Mouse (Mus musculus): Measurements from ENCODE around the gene Ganab. TPM values are rescaled to one million over a fixed set of nuclear protein-coding genes. Genes with fewer than 3 reads are reported as not detected.

Gene Ganab
- 97.1 and 165 TPM in 2 replicates for polyA plus RNA-seq (2012; rRNA removed; ENCODE audit: low replicate concordance)

DNA sequence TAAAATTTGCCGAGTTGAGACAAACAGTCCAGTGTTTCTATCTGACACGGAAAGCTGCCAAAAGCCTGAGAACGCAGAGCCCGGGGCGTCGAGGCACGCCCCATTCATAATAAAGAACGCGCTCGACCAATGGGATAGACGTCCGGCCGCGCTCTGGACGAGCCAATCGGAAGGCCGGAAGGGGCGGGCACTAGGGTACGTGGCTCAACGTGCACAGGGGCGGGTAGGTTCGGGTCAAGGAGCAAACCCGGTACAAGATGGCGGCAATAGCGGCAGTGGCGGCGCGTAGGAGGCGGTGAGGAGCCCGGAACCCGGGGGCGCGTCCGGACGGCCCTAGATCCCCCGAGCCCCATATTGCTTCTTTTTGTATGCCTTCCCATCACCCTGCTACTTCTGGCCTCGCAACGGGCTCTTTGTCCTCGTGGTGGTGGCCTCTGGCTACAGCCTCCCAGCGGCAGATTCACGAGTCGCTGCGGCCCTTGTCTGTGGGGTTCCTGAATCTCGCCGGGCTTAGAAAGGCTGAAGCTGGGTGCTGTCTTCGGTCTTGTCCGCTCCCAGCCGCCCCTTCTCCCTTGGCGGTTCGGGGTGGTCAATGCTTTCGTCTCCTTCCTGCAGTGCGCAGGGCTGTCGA lies at the start of gene Ganab:
Gene Ganab (plus strand): TSS at position 207 of the 631 bp plus-strand sequence.

DNA sequence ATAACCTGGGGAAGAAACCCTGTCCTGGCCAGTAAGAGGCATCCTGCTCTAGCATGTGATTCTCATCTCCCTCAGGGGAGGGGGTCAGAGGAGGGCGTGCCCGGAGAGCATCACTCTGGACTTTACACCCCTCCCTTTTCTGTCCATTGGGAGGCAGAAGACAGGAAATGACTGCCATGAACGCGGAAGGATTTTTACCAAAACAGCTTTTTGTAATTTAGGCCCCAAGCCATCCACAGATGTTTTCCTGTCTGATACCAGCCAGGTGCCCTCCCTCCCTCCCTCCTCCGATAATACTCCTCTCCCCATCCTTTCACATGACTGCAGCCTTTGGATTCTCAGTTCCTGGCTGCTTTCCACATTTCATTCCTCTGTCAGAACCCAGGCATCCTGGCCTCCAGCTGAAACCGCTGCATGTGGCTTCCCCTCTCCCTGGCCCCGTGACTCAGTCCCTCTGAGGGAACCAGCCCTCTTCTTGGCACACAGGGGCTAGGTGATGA lies 47.4 kb upstream of the Ganab start, which contains the start of gene Lrrn4cl:
Gene Lrrn4cl (plus strand): TSS at position 367 of the 500 bp plus-strand sequence.

DNA sequence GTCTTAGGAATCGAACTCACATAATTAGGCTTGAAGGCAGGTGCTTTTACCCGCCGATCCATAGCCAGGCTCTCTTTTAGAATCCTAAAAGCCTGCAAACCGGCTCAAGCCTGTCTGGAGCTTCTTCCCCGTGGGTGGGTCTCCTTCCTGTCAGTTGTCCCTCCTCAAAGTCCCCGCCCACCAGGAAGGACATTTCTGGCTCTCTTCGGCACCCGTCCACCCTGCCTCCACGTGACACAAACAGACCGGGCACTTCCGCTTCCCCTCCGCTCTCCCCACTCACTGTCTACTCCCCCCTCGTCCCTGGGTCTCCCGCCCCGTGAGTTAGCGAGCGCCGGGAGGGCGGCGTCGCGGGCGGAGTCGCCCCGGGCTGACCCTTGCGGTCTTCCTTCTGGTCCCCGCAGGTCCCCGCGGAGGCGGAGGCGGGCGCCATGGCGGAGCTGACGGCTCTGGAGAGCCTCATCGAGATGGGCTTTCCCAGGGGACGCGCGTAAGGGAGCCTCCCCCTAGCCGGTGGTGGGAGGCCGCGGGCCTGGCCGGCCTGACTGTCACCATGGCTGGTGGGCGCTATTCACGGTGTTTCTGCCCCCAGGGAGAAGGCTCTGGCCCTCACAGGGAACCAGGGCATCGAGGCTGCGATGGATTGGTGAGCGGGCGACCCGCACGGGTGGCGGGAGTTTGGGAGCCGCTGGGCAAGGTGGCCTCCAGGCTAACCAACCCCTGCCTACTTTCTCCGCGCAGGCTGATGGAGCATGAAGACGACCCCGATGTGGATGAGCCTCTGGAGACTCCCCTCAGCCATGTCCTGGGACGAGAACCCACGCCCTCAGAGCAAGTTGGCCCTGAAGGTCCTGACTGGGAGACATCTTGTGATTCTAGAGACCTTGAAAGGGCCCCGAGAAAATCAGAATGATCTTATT lies 26.3 kb upstream of the Ganab start, which contains the start of gene Ubxn1:
Gene Ubxn1 (plus strand): TSS at position 230 of the 920 bp plus-strand sequence.

GRCm38 (mm10) chr19:8880311-8881033 lies 17.4 kb upstream of the Ganab start, which contains the start of gene Uqcc3:
Gene Uqcc3, minus strand, starts transcription at chr19:8880923.

DNA sequence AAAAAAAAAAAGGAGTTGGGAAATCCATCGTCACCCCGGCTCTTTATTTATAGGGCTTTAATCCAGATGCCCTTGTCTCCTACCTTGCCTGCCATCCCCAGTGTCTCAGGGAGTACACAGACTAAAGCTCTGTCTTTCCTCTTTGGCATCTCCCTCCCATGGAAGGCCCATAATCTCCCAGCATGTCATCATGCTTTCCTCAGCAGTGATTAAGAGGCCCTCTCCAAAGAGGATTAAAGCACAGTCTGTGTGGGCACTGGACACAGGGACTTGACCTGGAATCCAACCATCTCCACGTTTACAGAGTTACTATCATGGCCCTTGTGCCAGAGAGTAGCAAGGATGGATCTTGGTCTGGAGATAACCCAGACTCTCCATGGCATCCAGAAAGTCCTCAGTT lies 14.3 kb upstream of the Ganab start, which contains the start of the genes Lbhd1 and Gm49403:
Gene Lbhd1 (plus strand): TSS at position 117 of the 400 bp plus-strand sequence.
Gene Gm49403 (plus strand): TSS at position 315 of the 400 bp plus-strand sequence.

DNA sequence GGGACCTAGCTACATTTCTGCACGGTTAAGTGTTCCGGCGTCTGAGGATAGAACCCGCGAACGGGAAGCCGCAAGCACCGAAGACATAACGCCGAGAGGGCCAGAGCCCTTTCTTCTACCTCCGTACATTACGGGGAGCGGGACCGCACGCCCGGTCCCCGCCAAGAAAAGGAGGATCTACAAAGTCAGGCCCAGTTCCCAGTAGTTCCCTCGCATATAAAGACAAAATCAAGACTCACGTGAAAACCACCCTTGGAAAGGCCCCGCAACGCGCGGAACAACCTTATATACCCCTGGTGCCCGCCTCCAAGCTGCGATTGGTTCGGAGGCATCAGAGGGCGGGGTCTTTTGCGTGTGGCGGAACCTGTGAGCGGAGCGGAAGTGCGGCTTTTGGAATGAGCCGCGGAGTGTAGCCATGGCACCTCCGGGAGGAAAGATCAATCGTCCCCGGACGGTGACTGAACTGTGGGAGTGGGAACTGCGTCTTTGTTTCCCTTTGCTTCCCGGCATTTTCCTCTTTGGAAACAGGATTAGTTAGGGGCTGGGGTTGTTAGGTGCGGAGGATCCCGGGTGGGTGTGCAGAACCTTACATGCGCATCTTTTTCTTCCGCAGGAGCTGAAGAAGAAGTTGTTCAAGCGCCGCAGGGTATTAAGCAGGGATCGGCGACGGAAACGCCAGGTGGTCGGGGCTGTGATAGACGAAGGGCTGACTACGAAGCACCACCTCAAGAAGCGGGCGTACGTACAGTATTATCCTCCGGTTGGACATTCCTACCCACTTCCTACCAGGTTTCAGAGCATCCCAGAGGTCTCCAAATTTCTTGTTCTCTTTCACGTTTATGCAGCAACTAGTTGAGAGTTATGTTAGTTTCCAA lies 9.1 kb upstream of the Ganab start, which contains the start of the genes 1810009A15Rik and Gm49416:
Gene 1810009A15Rik (plus strand): TSS at position 343 of the 875 bp plus-strand sequence.
Gene Gm49416 (plus strand): TSS at position 416 of the 875 bp plus-strand sequence.

GRCm38 (mm10) chr19:8892829-8893766 lies 4.8 kb upstream of the Ganab start, which contains the start of gene Ints5:
Gene Ints5, plus strand, starts transcription at chr19:8893005.

DNA sequence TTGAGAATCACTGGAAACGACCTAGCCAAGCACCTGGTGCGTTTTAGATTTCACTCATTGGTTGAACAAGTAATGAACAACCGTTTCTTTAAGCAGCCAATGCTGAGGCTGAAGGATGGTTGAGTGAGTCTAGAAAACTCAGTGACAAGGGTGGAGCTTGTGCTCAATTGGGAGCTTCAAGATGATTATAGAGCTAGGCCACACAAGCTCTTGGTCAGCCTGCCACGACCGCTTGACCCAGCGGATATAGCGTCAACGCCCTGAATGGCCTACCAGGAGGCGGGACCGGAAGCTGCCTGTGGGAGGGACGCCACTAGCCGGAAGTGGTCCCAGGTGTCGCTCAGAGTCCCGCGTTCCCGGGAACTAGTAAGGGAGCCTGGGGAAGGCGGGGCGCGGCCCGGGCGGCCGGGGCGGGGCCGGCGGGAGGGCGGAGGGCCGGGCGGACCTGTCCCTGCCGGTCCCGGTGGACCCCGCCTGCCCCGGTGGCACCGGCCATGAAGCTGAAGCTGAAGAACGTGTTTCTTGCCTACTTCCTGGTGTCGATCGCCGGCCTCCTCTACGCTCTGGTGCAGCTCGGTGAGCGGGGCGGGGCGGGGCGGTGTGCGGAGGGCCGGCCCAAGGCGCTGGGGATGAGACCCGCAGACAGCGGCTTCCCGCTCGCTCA lies 22.3 kb downstream of the Ganab start, which contains the start of gene B3gat3:
Gene B3gat3 (plus strand): TSS at position 302 of the 664 bp plus-strand sequence.

GRCm38 (mm10) chr19:8929224-8930088 lies 31.6 kb downstream of the Ganab start, which contains the start of the genes Rom1 and Eml3:
Gene Rom1, minus strand, starts transcription at chr19:8929356.
Gene Eml3, plus strand, starts transcription at chr19:8929552.

DNA sequence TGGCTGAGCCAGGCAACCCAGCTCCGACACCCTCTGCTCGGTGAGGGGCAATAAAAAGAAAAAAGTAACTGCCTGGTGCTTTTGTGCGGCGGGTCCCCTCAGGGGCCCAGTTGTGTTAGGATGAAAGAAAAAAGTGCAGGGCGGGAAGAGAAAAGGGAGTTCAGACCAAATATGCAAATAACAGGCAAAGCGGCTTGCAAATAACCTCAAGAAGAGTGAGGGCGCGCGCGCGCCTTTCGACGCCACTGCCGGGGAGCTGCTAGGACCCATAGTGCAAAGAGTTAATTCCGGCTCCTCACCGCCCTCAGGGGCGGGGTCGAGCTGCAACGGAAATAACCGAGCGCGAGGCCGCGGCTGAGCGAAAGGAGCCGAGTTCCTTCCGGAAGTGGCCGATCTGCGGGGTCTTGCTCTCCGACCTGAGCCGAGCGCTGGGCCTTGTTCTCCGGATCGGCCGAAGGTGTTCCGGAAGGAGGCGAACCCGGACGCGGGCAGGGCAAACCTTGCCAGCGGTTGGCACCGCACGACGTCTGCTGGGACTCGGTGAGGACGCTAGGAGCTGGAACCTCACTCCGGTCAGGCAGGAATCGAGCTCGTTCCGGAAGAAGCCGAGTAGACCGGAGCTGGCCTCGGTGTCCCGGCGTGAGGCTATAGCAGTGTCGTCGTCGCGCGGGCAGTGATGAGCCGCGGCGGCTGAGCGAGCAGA lies 43.8 kb downstream of the Ganab start, which contains the start of gene Mta2:
Gene Mta2 (plus strand): TSS at position 361 of the 703 bp plus-strand sequence.

GRCm38 (mm10) chr19:8953135-8954039 lies 55.5 kb downstream of the Ganab start, which contains the start of gene Tut1:
Gene Tut1, plus strand, starts transcription at chr19:8953847.

Other genes starting within 250 kb of the Ganab start
- 3.0 and 3.4 TPM in 2 replicates for gene Chrm1, start 234.3 kb upstream of the Ganab start, polyA plus RNA-seq (2012; rRNA removed; ENCODE audit: low replicate concordance)
- gene Slc3a2, start 174.7 kb upstream of the Ganab start, polyA plus RNA-seq (2012; rRNA removed; ENCODE audit: low replicate concordance) = 156 and 200 TPM in 2 replicates
- gene Wdr74, start 162.2 kb upstream of the Ganab start, polyA plus RNA-seq (2012; rRNA removed; ENCODE audit: low replicate concordance) = 25.6 and 42.9 TPM in 2 replicates
- gene 1700092M07Rik, start 157.4 kb upstream of the Ganab start, polyA plus RNA-seq (2012; rRNA removed; ENCODE audit: low replicate concordance) = not detected in 2 replicates
- 73.4 and 84.9 TPM in 2 replicates for gene Stx5a, start 156.7 kb upstream of the Ganab start, polyA plus RNA-seq (2012; rRNA removed; ENCODE audit: low replicate concordance)
- gene Nxf1, start 141.0 kb upstream of the Ganab start, polyA plus RNA-seq (2012; rRNA removed; ENCODE audit: low replicate concordance) = 75.3 and 140 TPM in 2 replicates
- gene Tmem223, start 127.1 kb upstream of the Ganab start, polyA plus RNA-seq (2012; rRNA removed; ENCODE audit: low replicate concordance) = 300 and 304 TPM in 2 replicates
- 133 and 165 TPM in 2 replicates for gene Tmem179b, start 123.6 kb upstream of the Ganab start, polyA plus RNA-seq (2012; rRNA removed; ENCODE audit: low replicate concordance)
- gene Taf6l, start 111.7 kb upstream of the Ganab start, polyA plus RNA-seq (2012; rRNA removed; ENCODE audit: low replicate concordance) = 15.2 and 17.4 TPM in 2 replicates
- gene Polr2g, start 99.5 kb upstream of the Ganab start, polyA plus RNA-seq (2012; rRNA removed; ENCODE audit: low replicate concordance) = 30.3 and 61.5 TPM in 2 replicates
- gene Zbtb3, start 95.5 kb upstream of the Ganab start, polyA plus RNA-seq (2012; rRNA removed; ENCODE audit: low replicate concordance) = 2.4 and 3.2 TPM in 2 replicates
- gene Ttc9c, start 78.7 kb upstream of the Ganab start, polyA plus RNA-seq (2012; rRNA removed; ENCODE audit: low replicate concordance) = 10.7 and 20.5 TPM in 2 replicates
- 13.8 and 14.4 TPM in 2 replicates for gene Hnrnpul2, start 78.1 kb upstream of the Ganab start, polyA plus RNA-seq (2012; rRNA removed; ENCODE audit: low replicate concordance)
- gene AC129217.1, start 68.3 kb upstream of the Ganab start, polyA plus RNA-seq (2012; rRNA removed; ENCODE audit: low replicate concordance) = not detected in 2 replicates
- gene Bscl2, start 60.6 kb upstream of the Ganab start, polyA plus RNA-seq (2012; rRNA removed; ENCODE audit: low replicate concordance) = 568 and 621 TPM in 2 replicates
- 0.34 and 0.65 TPM in 2 replicates for gene Gng3, start 58.9 kb upstream of the Ganab start, polyA plus RNA-seq (2012; rRNA removed; ENCODE audit: low replicate concordance)
- 14.0 and 20.9 TPM in 2 replicates for gene Lrrn4cl, start 47.3 kb upstream of the Ganab start, polyA plus RNA-seq (2012; rRNA removed; ENCODE audit: low replicate concordance)
- gene Ubxn1, start 26.6 kb upstream of the Ganab start, polyA plus RNA-seq (2012; rRNA removed; ENCODE audit: low replicate concordance) = 98.5 and 113 TPM in 2 replicates
- gene Uqcc3, start 17.1 kb upstream of the Ganab start, polyA plus RNA-seq (2012; rRNA removed; ENCODE audit: low replicate concordance) = 24.0 and 25.0 TPM in 2 replicates
- gene Lbhd1, start 14.3 kb upstream of the Ganab start, polyA plus RNA-seq (2012; rRNA removed; ENCODE audit: low replicate concordance) = 1.1 and 3.0 TPM in 2 replicates
- gene Gm49403, start 14.1 kb upstream of the Ganab start, polyA plus RNA-seq (2012; rRNA removed; ENCODE audit: low replicate concordance) = not detected in 2 replicates
- gene 1810009A15Rik, start 9.2 kb upstream of the Ganab start, polyA plus RNA-seq (2012; rRNA removed; ENCODE audit: low replicate concordance) = 9.6 and 10.3 TPM in 2 replicates
- gene Gm49416, start 9.1 kb upstream of the Ganab start, polyA plus RNA-seq (2012; rRNA removed; ENCODE audit: low replicate concordance) = not detected in 2 replicates
- gene Ints5, start 5.1 kb upstream of the Ganab start, polyA plus RNA-seq (2012; rRNA removed; ENCODE audit: low replicate concordance) = 28.9 and 29.0 TPM in 2 replicates
- gene B3gat3, start 22.3 kb downstream of the Ganab start, polyA plus RNA-seq (2012; rRNA removed; ENCODE audit: low replicate concordance) = 79.0 and 149 TPM in 2 replicates
- 15.7 and 17.6 TPM in 2 replicates for gene Rom1, start 31.3 kb downstream of the Ganab start, polyA plus RNA-seq (2012; rRNA removed; ENCODE audit: low replicate concordance)
- gene Eml3, start 31.5 kb downstream of the Ganab start, polyA plus RNA-seq (2012; rRNA removed; ENCODE audit: low replicate concordance) = 70.7 and 78.1 TPM in 2 replicates
- gene Mta2, start 43.8 kb downstream of the Ganab start, polyA plus RNA-seq (2012; rRNA removed; ENCODE audit: low replicate concordance) = 17.1 and 24.8 TPM in 2 replicates
- gene Tut1, start 55.8 kb downstream of the Ganab start, polyA plus RNA-seq (2012; rRNA removed; ENCODE audit: low replicate concordance) = 20.2 and 22.1 TPM in 2 replicates
- 173 and 301 TPM in 2 replicates for gene Eef1g, start 69.0 kb downstream of the Ganab start, polyA plus RNA-seq (2012; rRNA removed; ENCODE audit: low replicate concordance)
- 27.4 and 46.3 TPM in 2 replicates for gene Ahnak, start 91.2 kb downstream of the Ganab start, polyA plus RNA-seq (2012; rRNA removed; ENCODE audit: low replicate concordance)
- 32.8 and 35.9 TPM in 2 replicates for gene Scgb1a1, start 189.9 kb downstream of the Ganab start, polyA plus RNA-seq (2012; rRNA removed; ENCODE audit: low replicate concordance)
- gene Asrgl1, start 237.6 kb downstream of the Ganab start, polyA plus RNA-seq (2012; rRNA removed; ENCODE audit: low replicate concordance) = 2.2 and 3.0 TPM in 2 replicates